Mouse (Mus musculus) hindbrain, postnatal 0 days (tissue): ENCODE data around the gene Angpt4. TPM values are rescaled to one million over a fixed set of nuclear protein-coding genes. Genes with fewer than 3 reads are reported as not detected.
A peak's percentile ranks its signal among the peaks of the same experiment; 100 is the strongest.

Experiments used
- ATAC-seq: fragments of 200-750 bp; cut with Nextera tagmentation; 2 replicates; pipeline ENCODE4 v1.8.0; 2017; ENCODE audit warnings: mild to moderate bottlenecking, moderate TSS enrichment, moderate library complexity
- DNase-seq: peaks from one replicate; pipeline ENCODE4 v3.0.0-alpha.2; 2015; ENCODE audit warnings: low spot score
- H3K27ac ChIP-seq: fragments of 300-500 bp; sonication (generic); 2 replicates; pipeline ENCODE4 v1.5.1; 2014; ENCODE audit warnings: mild to moderate bottlenecking
- H3K27me3 ChIP-seq: fragments of 300-500 bp; sonication (generic); 2 replicates; pipeline ENCODE4 v1.6.1; 2014; ENCODE audit warnings: low read length, mixed read lengths; ENCODE audit not compliant: insufficient read depth
- H3K36me3 ChIP-seq: fragments of 300-500 bp; sonication (generic); 2 replicates; pipeline ENCODE4 v1.6.1; 2014; ENCODE audit warnings: low read length, mixed read lengths; ENCODE audit not compliant: insufficient read depth
- H3K4me1 ChIP-seq: fragments of 300-500 bp; sonication (generic); 2 replicates; pipeline ENCODE4 v1.6.1; 2014; ENCODE audit warnings: antibody characterized with exemption, low read length, mixed read lengths; ENCODE audit not compliant: insufficient read depth
- H3K4me2 ChIP-seq: fragments of 300-500 bp; sonication (generic); 2 replicates; pipeline ENCODE4 v1.6.1; 2014; ENCODE audit warnings: low read depth, mild to moderate bottlenecking, low read length, moderate library complexity, mixed read lengths
- H3K4me3 ChIP-seq: fragments of 300-500 bp; sonication (generic); 2 replicates; pipeline ENCODE4 v1.5.1; 2014; ENCODE audit warnings: low read length
- H3K9ac ChIP-seq: fragments of 300-500 bp; sonication (generic); replicated peaks from 2 replicates; pipeline ENCODE4 v1.6.1; 2014; ENCODE audit warnings: mild to moderate bottlenecking, low read length, moderate library complexity, mixed read lengths
- H3K9me3 ChIP-seq: fragments of 300-500 bp; sonication (generic); 2 replicates; pipeline ENCODE4 v1.6.1; 2016; ENCODE audit warnings: low read length, mixed read lengths
- CTCF ChIP-seq: IDR thresholded peaks from 2 replicates; pipeline ENCODE4 v1.5.1; 2016; ENCODE audit warnings: antibody characterized with exemption, control low read depth, low read depth
- WGBS: fragments of 180-500 bp; shearing (Covaris S2); extraction: QIAGEN DNeasy Blood & Tissue Kit; methylation state at CpG from one replicate; pipeline ENCODE4 v1.1.7; 2014; 5-methylcytosine and 5-hydroxymethylcytosine counted together
- polyA plus RNA-seq: library from polyadenylated mRNA; unstranded; fragments of >200 nt; fragmentation: Nextera tagmentation; extraction: Ambion mirVana; gene quantifications from 2 replicates; pipeline ENCODE4 v1.2.1, GENCODE M21; 2015
- total RNA-seq: library from RNA; depleted of rRNA; stranded (reverse); fragments of >200 nt; gene quantifications from 2 replicates; pipeline ENCODE4 v1.2.3, GENCODE M21; 2014

Angpt4 gene
- total and polyA plus RNA-seq, 2 experiments from 2014 or later: 0.10 to 0.28 TPM

- no peak for TF ChIP-seq CTCF
- Histone ChIP-seq H3K27me3 (no peaks in the 10 kb centered on the region), H3K4me1 (0 out of 2 replicates have a peak, but pooled peaks cover 3% of the 10 kb centered on the region), H3K9me3 (no peaks in the 10 kb centered on the region), H3K27ac (no peak overlapping the region), H3K4me2 (no peak overlapping the region), H3K9ac (no peak overlapping the region), H3K4me3 (no peak overlapping the region), H3K36me3 (no peaks in the 10 kb centered on the region)
- DNase-seq (no peak), ATAC-seq (no peak)
- WGBS: 58% methylated on average over 4 of the region's 4 CpGs
Measured at GRCm38 (mm10) chr2:151921596-151921995, 10.6 kb downstream of the Angpt4 start.

- Histone ChIP-seq H3K9ac (no peak overlapping the region), H3K9me3 (no peaks in the 10 kb centered on the region), H3K36me3 (no peaks in the 10 kb centered on the region), H3K27ac (no peak overlapping the region), H3K27me3 (no peaks in the 10 kb centered on the region), H3K4me1 (0 out of 2 replicates have a peak, but pooled peaks cover 3% of the 10 kb centered on the region), H3K4me3 (no peak overlapping the region), H3K4me2 (no peak overlapping the region)
- WGBS: 59% methylated on average over 7 of the region's 7 CpGs
- ATAC-seq: no peak
- DNase-seq: peak; percentile 31
- TF ChIP-seq CTCF: no peak
Measured at GRCm38 (mm10) chr2:151924276-151924675, 13.3 kb downstream of the Angpt4 start.

- peak; percentile 71 for ATAC-seq
- no peak for TF ChIP-seq CTCF
Measured at GRCm38 (mm10) chr2:151925715-151926114, 14.7 kb downstream of the Angpt4 start.

GRCm38 (mm10) chr2:151927103-151927502 lies 16.1 kb downstream of the Angpt4 start:
- TF ChIP-seq CTCF: no peak

More at GRCm38 (mm10) chr2:151925715-151926114, 14.7 kb downstream of the Angpt4 start:
- 0 out of 2 replicates have a peak, but pooled peaks cover 3% of the 10 kb centered on the region for H3K4me1 ChIP-seq
- no peaks in the 10 kb centered on the region for H3K9me3 ChIP-seq
- no peaks in the 10 kb centered on the region for H3K36me3 ChIP-seq
- no peak overlapping the region for H3K27ac ChIP-seq
- H3K4me2 ChIP-seq: no peak overlapping the region
- H3K4me3 ChIP-seq: no peak overlapping the region
- peak; percentile 62 for DNase-seq
- 42% methylated on average over 4 of the region's 4 CpGs for WGBS
- no peak overlapping the region for H3K9ac ChIP-seq
- H3K27me3 ChIP-seq: no peaks in the 10 kb centered on the region

GRCm38 (mm10) chr2:151930389-151931074 lies 19.5 kb downstream of the Angpt4 start:
- no peaks in the 10 kb centered on the region for H3K27me3 ChIP-seq
- ATAC-seq (peak; percentile 52), DNase-seq (peak; percentile 74)
- no peak overlapping the region for H3K4me2 ChIP-seq
- H3K4me1 ChIP-seq: no peaks in the 10 kb centered on the region
- no peak overlapping the region for H3K27ac ChIP-seq
- no peaks in the 10 kb centered on the region for H3K36me3 ChIP-seq
- no peak overlapping the region for H3K9ac ChIP-seq
- WGBS: 34% methylated on average over 7 of the region's 7 CpGs
- peak; percentile 89 for TF ChIP-seq CTCF
- no peak overlapping the region for H3K4me3 ChIP-seq
- H3K9me3 ChIP-seq: no peaks in the 10 kb centered on the region

More at GRCm38 (mm10) chr2:151927103-151927502, 16.1 kb downstream of the Angpt4 start:
- Histone ChIP-seq H3K4me2 (no peak overlapping the region), H3K36me3 (no peaks in the 10 kb centered on the region), H3K4me1 (0 out of 2 replicates have a peak, but pooled peaks cover 3% of the 10 kb centered on the region), H3K9ac (no peak overlapping the region), H3K27me3 (no peaks in the 10 kb centered on the region), H3K9me3 (no peaks in the 10 kb centered on the region), H3K4me3 (no peak overlapping the region), H3K27ac (no peak overlapping the region)
- ATAC-seq (no peak), DNase-seq (no peak)
- 93% methylated on average over 11 of the region's 11 CpGs for WGBS

- Histone ChIP-seq H3K4me1 (peaks cover 14% of the 10 kb centered on the region; the same call in 1 of the 2 replicates), H3K36me3 (no peaks in the 10 kb centered on the region), H3K27me3 (no peaks in the 10 kb centered on the region), H3K9ac (no peak overlapping the region), H3K27ac (no peak overlapping the region), H3K4me3 (no peak overlapping the region), H3K9me3 (no peaks in the 10 kb centered on the region), H3K4me2 (no peak overlapping the region)
- DNase-seq (peak; percentile 51), ATAC-seq (peak; percentile 18; the same call in 1 of the 2 replicates)
- WGBS: 15% methylated on average over 3 of the region's 3 CpGs
- no peak for TF ChIP-seq CTCF
Measured at GRCm38 (mm10) chr2:151937893-151938292, 26.9 kb downstream of the Angpt4 start.

GRCm38 (mm10) chr2:151938780-151939200 lies 27.8 kb downstream of the Angpt4 start:
- no peak for ATAC-seq
- H3K4me1 ChIP-seq: peaks cover 14% of the 10 kb centered on the region; the same call in 1 of the 2 replicates
- no peaks in the 10 kb centered on the region for H3K9me3 ChIP-seq
- no peaks in the 10 kb centered on the region for H3K27me3 ChIP-seq
- no peak overlapping the region for H3K4me2 ChIP-seq
- DNase-seq: peak; percentile 51
- no peak overlapping the region for H3K4me3 ChIP-seq
- H3K9ac ChIP-seq: no peak overlapping the region
- no peak overlapping the region for H3K27ac ChIP-seq
- no peaks in the 10 kb centered on the region for H3K36me3 ChIP-seq
- WGBS: 41% methylated on average over 11 of the region's 11 CpGs
- no peak; the same call in 1 of the 2 replicates for TF ChIP-seq CTCF
